Mouse (Mus musculus) Patski (cell line): ENCODE data around the gene Ebi3. TPM values are rescaled to one million over a fixed set of nuclear protein-coding genes. Genes with fewer than 3 reads are reported as not detected.

Experiments
- ATAC-seq: fragments of 100-300 bp; one replicate; pipeline ENCODE4 v1.8.0; 2021
- CTCF ChIA-PET: fragments of 350-600 bp; sonication (Branson Sonifier 250); formaldehyde crosslinking; loops from one replicate; lab custom pipeline; 2022; ENCODE audit warnings: inconsistent platforms; lab: Charles Lee
- POLR2A ChIA-PET: fragments of 350-600 bp; sonication (Branson Sonifier 250); formaldehyde crosslinking; loops from one replicate; lab custom pipeline; 2022; ENCODE audit warnings: antibody characterized with exemption, inconsistent platforms; lab: Charles Lee
- DNase-seq: peaks from one replicate; pipeline ENCODE4 v3.0.0-alpha.2; 2011; ENCODE audit warnings: low read depth, low spot score
- H3K27me3 ChIP-seq: fragments of 371-371 bp; one replicate; pipeline ENCODE4 v1.5.1; 2021
- CTCF ChIP-seq: fragments of 100-300 bp; IDR thresholded peaks from one replicate; pipeline ENCODE4 v1.5.1; 2021
- in situ Hi-C: fragments of 300-500 bp; cut with MboI; formaldehyde crosslinking; loops from 3 replicates; pipeline ENCODE4 v1.11.1; 2018; ENCODE audit warnings: low pct_unique_long_range_greater_than_20kb, mixed read lengths
- polyA plus RNA-seq: library from polyadenylated mRNA; unstranded; gene quantifications from one replicate; pipeline ENCODE4 v1.2.3, GENCODE M21; 2021

Ebi3 gene
- polyA plus RNA-seq, 1 experiment from 2014 or later = not detected

DNA sequence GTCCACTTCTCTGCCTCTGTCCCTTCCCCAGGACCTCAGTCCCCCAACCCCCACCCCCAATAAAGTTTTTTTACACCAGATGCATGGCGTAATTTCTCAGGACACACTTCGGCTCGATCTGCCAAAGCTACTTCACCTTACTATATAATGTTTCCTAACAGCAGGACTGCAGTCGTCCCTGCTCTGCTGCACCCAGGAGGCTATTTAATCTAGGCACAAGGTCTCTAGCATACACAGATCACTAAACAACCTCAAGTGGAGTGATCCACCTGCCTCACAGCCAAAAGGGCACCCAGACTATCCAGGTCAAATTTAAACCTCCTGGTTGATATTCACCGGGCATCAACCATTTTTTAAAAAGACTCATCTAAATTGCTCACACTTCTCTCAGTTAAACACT is 6.7 kb upstream of the Ebi3 start:
- in situ Hi-C loops = loop anchor here (5.0 kb wide), 1 partner anchor 68 kb away; the partner anchor contains the start of gene Zfp119a
- CTCF ChIA-PET = no interaction called here
- POLR2A ChIA-PET = interaction anchor here (0.6 kb wide), 2 partner anchors 55 to 1788 kb away, joined by 3 to 5 read pairs; no protein-coding TSS in a partner anchor
- DNase-seq (no peak), ATAC-seq (peak; percentile 2)
- TF ChIP-seq CTCF = no peak
- peaks cover 1% of the 10 kb centered on the region for H3K27me3 ChIP-seq

DNA sequence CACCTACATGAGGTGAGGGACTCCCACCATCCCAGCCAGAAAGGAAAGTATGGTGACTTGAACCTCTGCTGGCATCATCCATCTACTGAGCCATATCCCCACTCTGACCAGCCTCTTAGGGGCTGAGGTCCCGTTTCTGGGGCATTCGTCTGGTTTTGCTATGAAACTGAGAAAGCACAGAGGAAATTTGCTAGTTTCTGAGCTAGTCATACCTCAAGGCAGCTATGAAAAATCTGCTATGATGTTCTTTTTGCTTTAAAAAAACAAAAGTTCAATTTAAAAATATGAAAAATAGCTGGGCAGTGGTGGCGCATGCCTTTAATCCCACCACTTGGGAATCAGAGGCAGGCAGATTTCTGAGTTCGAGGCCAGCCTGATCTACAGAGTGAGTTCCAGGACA is 3.8 kb upstream of the Ebi3 start:
- no peak for ATAC-seq
- TF ChIP-seq CTCF = no peak
- ChIA-PET CTCF (no interaction called here), POLR2A (no interaction called here)
- in situ Hi-C loops = loop anchor here (5.0 kb wide), 1 partner anchor 71 kb away; the partner anchor contains the start of gene Zfp119a
- DNase-seq = no peak
- H3K27me3 ChIP-seq = peaks cover 17% of the 10 kb centered on the region

DNA sequence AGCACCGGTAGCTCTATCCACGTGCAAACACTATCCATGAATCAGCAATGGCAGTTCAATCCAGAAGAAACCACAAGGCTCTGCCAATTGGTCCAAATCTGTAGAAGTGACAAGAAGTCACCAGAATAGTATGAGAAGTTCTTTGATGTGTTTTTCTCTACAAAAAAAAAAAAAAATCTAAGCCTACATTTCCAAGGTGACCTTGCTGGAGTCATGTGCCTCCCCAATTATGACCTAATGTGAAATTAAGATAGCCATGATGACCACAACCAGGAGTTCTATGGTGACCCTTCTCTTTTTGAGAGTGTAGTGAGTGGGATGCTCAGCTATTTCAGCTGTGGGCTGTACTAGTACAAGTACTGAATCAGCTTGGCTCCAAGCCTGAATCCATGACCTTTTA is 3.0 kb upstream of the Ebi3 start, which contains the start of gene Zfp119b:
TSS of gene Zfp119b (minus strand) at position 101 of the 400 bp plus-strand sequence.
- POLR2A ChIA-PET = no interaction called here
- peaks cover 19% of the 10 kb centered on the region for H3K27me3 ChIP-seq
- DNase-seq (no peak), ATAC-seq (no peak)
- TF ChIP-seq CTCF = no peak
- in situ Hi-C loops = loop anchor here (5.0 kb wide), 1 partner anchor 72 kb away; the partner anchor contains the start of gene Zfp119a
- CTCF ChIA-PET = no interaction called here

DNA sequence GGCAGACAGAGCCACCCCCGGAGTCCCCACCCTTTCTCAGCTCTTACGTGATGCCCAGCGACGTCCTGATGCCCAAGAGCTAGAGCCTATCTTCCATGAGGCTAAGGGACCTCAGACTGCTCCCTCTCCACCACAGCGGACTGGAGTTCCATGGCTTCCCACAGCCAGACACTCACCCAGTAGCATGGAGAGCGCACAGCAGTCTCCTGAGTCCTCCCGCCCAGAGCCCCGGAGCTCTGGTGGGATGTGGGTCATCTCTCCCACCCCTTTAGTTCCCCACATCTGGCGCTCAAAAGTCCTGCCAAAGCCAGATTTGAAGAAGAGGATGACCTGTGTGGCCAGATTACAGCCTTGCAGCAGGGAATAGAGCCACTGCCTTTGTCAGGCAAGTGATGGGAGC is 1.8 kb upstream of the Ebi3 start:
- ATAC-seq (no peak), DNase-seq (no peak)
- POLR2A ChIA-PET = no interaction called here
- in situ Hi-C loops = no loop called here
- CTCF ChIA-PET = no interaction called here
- peaks cover 19% of the 10 kb centered on the region for H3K27me3 ChIP-seq
- no peak for TF ChIP-seq CTCF

DNA sequence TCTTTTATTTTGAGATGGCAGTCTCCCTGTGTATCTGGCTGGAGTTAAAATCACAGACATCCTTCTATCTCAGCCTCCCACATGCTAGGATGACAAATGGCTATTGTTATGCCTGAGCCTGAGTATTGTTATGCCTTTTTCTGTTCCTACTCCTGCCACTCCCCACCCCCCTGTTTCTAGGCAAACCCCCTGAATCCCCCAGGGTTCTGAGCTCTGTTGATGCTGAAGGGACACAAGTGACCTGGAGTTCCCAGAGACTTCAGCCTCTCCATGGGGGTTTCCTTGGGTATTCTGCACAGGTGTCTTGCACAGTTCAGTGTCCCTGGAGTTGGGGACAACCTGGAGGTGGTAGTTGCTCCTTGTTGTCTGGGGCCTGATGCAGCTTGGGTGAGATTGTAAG is 399 bp upstream of the Ebi3 start:
- in situ Hi-C loops = no loop called here
- peaks cover 19% of the 10 kb centered on the region for H3K27me3 ChIP-seq
- no peak for ATAC-seq
- ChIA-PET POLR2A (no interaction called here), CTCF (no interaction called here)
- no peak for TF ChIP-seq CTCF
- no peak for DNase-seq

DNA sequence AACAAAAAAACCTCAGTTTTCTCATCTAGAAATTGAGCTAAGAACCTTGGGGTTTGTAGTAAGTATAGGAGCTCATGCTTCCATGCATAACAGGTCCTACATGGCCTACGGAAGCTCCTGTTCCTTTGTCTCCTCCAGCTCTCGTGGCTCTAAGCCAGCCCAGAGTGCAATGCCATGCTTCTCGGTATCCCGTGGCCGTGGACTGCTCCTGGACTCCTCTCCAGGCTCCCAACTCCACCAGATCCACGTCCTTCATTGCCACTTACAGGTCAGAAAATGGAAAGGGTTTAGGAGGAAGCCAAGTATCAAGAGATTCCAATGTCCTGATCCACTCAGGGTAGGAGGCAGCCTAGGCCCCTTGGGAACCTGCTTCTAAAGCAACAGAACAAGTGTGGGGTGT is 1.3 kb downstream of the Ebi3 start:
- POLR2A ChIA-PET = no interaction called here
- CTCF ChIA-PET = no interaction called here
- no peak for ATAC-seq

DNA sequence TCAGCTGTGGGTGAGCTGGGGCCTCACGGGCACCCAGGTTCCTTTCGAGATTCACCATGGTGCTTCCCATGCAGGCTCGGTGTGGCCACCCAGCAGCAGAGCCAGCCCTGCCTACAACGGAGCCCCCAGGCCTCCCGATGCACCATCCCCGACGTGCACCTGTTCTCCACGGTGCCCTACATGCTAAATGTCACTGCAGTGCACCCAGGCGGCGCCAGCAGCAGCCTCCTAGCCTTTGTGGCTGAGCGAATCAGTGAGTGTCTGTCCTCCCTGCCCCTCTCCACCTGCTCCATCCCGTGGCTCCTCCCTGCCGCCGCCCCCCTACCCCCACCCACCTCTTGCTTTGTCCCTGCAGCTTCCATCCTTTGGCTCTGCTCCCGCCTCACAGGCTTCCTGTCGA is 1.8 kb downstream of the Ebi3 start:
- no peak for TF ChIP-seq CTCF

More for the DNA sequence above, 1.3 kb downstream of the Ebi3 start:
- no peak for DNase-seq
- H3K27me3 ChIP-seq = peaks cover 19% of the 10 kb centered on the region
- no peak for TF ChIP-seq CTCF
- in situ Hi-C loops = no loop called here

DNA sequence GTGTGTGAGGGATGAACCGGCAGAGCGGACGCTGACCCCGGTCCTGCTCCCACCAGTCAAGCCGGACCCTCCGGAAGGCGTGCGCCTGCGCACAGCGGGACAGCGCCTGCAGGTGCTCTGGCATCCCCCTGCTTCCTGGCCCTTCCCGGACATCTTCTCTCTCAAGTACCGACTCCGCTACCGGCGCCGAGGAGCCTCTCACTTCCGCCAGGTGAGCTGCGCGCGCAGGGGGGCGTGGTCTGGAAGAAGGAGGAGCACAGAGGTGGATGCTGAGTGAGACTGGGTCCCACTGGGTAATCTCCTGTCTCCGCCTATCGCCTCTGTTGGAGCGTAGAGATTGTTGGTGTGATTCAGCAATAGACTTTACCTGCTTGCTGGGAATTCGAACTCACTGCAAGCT is 3.7 kb downstream of the Ebi3 start:
- TF ChIP-seq CTCF = no peak
- in situ Hi-C loops = no loop called here
- ChIA-PET POLR2A (no interaction called here), CTCF (interaction anchor here (1.2 kb wide), 1 partner anchor 13 kb away, joined by 3 read pairs; no protein-coding TSS in a partner anchor)
- DNase-seq (no peak), ATAC-seq (no peak)
- H3K27me3 ChIP-seq = peaks cover 14% of the 10 kb centered on the region

More for the DNA sequence above, 1.8 kb downstream of the Ebi3 start:
- ATAC-seq = no peak
- peaks cover 19% of the 10 kb centered on the region for H3K27me3 ChIP-seq
- ChIA-PET POLR2A (no interaction called here), CTCF (no interaction called here)
- no peak for DNase-seq
- in situ Hi-C loops = no loop called here

DNA sequence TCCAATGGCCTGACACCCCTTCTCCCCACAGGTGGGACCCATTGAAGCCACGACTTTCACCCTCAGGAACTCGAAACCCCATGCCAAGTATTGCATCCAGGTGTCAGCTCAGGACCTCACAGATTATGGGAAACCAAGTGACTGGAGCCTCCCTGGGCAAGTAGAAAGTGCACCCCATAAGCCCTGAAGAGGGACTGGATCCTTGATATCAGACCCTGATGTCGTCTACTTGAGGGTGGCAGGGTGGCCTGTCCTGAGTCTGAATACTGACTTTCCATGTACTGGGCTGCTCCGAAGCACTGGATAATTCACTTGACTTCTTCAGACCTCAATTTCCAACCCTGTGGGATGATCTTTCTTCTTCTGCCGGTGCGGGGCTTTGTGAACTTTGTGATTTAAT is 4.2 kb downstream of the Ebi3 start:
- ATAC-seq (no peak), DNase-seq (no peak)
- TF ChIP-seq CTCF = no peak
- peaks cover 12% of the 10 kb centered on the region for H3K27me3 ChIP-seq
- in situ Hi-C loops = no loop called here
- CTCF ChIA-PET = interaction anchor here (1.2 to 1.5 kb wide), 3 partner anchors 13 to 254 kb away, joined by 3 to 6 read pairs (median 3); no protein-coding TSS in a partner anchor
- POLR2A ChIA-PET = no interaction called here

DNA sequence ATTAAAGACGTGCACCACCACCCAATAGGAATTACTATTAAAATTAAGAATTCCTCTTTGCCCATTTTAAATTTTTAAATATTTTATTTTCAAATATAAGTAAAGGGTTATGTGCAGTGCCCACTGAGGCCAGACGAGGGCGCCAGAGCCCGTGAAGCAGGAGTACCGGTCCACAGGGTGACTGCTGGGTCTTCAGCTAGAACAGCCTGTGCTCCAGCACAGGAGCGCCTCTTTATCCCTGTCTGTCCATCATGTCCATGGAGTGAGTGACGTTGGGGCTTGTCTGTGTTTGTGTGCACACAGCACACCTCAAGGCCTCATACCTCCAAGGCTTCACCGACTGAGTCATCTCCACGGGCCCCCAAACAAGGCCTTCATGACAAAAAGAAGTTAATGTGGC is 4.7 kb downstream of the Ebi3 start:
- no peak for ATAC-seq
- POLR2A ChIA-PET = no interaction called here
- DNase-seq = no peak
- in situ Hi-C loops = no loop called here
- CTCF ChIA-PET = interaction anchor here (1.2 to 1.5 kb wide), 3 partner anchors 14 to 255 kb away, joined by 3 to 6 read pairs (median 3); no protein-coding TSS in a partner anchor
- peaks cover 11% of the 10 kb centered on the region for H3K27me3 ChIP-seq
- TF ChIP-seq CTCF = no peak

DNA sequence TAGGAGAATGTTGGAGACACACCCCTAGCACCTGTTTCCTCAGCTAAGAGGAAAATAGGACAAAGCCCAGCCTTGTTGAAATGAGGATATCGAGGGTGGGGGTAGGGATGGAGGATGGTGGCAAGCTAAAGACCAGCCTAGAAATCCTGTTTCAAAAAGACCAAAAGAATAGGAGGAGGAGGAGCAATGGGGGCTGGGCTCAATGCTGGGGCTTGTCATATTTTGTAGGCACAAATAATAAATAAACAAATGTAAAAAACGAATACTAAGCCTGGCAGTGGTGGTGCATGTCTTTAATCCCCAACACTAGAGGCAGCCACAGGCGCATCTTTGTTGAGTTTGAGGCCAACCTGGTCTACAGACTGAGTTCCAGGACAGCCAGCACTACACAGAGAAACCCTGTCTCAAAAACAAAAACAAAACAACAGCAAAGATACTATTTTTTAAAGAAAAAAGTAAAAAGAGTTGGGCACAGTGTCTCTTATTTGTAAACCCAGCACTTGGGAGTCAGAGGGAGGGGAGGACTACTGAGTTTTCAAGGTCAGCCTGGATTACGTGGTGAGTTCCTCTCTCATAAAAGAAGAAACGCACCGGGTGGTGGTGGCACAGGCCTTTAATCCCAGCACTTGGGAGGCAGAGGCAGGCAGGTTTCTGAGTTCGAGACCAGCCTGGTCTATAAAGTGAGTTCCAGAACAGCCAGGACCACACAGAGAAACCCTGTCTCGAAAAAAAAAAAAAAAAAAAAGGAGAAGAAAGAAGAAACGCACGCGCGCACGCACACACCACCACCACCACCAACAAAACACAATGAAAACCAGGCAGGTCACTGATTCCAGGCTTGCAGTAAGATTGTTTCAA is 5.5 kb downstream of the Ebi3 start:
- ATAC-seq (no peak), DNase-seq (no peak)
- TF ChIP-seq CTCF = no peak
- peaks cover 4% of the 10 kb centered on the region for H3K27me3 ChIP-seq
- CTCF ChIA-PET = interaction anchor here (1.4 to 1.5 kb wide), 2 partner anchors 19 to 256 kb away, joined by 3 to 6 read pairs; no protein-coding TSS in a partner anchor
- in situ Hi-C loops = no loop called here
- POLR2A ChIA-PET = interaction anchor here (0.7 kb wide), 2 partner anchors 150 to 250 kb away, joined by 3 read pairs; no protein-coding TSS in a partner anchor
